Mouse (Mus musculus): ENCODE measurements at regions not wholly inside any gene's neighbourhood (a gene's known extent, or its start where the extent isn't known, plus 50 kb on each side); places are given as distances from the start of the nearest gene placed in this dataset.

GRCm38 (mm10) chr2:78011821-78012220, 65.6 kb upstream of the Cwc22 start:
- no peak for DNase-seq (ENCODE audit: low read depth, low spot score)

DNA sequence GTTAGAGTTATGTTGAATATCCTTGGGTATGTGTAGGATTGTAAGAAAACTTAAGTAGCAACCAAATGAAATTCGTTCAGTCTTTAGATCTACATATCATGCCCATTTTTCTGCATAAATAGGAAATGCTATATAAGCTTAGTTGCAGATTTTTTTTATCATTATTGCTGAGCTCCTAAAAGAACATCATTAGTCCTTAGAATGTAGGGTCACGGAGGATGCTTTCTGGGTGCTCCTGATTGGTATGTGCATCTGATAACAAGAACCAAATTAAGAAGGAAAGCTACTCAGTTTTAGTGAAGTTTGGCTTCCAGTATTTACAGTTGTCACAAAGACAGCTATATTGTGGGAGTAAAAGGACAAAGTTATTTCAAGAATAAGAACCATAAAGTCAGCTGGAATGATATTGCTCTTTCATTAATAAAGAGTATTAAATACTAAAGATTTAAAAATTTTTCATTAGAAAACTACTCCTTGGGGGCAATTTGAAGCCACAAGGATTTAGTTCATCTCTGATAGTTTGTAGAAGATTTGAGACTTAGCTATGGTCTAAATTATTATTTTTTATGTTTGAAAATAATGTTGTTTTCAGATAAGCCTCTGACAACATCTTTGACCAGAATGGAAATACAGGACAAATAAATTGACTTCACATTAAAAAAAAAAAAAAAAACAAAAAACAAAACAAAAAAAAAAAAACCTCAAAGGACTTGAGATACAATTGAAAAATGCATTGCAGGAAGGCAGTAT, 65.1 kb upstream of the Cwc22 start:
- DNase-seq (ENCODE audit: low read depth, low spot score): no peak

DNA sequence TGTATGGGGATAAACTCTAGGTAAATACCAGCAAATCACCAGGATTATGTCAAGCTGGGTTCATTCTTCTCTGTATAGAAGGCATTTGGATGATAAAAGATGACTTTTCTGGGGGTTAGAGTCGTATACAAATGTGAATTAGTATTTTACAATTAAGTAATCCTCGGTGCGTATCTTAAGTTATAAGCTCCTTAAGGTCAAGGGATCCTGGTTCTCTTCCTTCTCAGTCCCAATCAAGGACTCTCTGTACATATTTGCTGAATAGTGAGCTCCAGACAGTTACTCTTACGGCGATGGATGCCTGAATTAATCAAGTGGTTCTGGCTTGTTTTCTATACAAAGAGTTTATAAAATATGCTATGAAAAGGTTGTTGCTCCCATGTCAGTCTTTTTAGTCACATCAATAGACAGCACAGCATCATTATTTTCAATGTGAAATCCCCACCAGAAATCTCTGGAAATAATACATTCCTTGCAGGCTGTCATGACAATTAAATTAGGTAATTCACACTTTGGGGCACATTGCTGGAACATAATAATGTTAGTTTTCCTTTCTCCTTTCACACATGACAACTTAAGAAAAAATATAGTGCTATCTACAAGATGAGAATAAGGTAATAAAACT, 64.0 kb upstream of the Cwc22 start:
- no peak for DNase-seq (ENCODE audit: low read depth, low spot score)

GRCm38 (mm10) chr2:78008094-78008493, 61.9 kb upstream of the Cwc22 start:
- DNase-seq (ENCODE audit: low read depth, low spot score): no peak

GRCm38 (mm10) chr2:78005402-78006021, 59.3 kb upstream of the Cwc22 start:
- DNase-seq (ENCODE audit: low read depth, low spot score): no peak

GRCm38 (mm10) chr2:78004426-78004825, 58.3 kb upstream of the Cwc22 start:
- no peak for DNase-seq (ENCODE audit: low read depth, low spot score)

Data from c-Kit-negative CD71-positive TER-119-positive erythroid progenitor cells, embryonic 14.5 days (primary cell).